Mouse (Mus musculus) embryo, embryonic 11 days (tissue): ENCODE measurements at regions not wholly inside any gene's neighbourhood (a gene's known extent, or its start where the extent isn't known, plus 50 kb on each side); places are given as distances from the start of the nearest gene placed in this dataset.

Source experiments
- DNase-seq: peaks from one replicate; pipeline ENCODE4 v3.0.0-alpha.2; 2015

GRCm38 (mm10) chr12:17992572-17992971 is 301.9 kb downstream of the Hpcal1 start:
- peak; percentile 88 for DNase-seq

GRCm38 (mm10) chr12:17993368-17993767 is 302.7 kb downstream of the Hpcal1 start:
- DNase-seq: peak; percentile 16
